Mouse (Mus musculus): ENCODE results near the gene 1700034J05Rik.

- no peak for TF ChIP-seq CTCF (IDR thresholded peaks at IDR 0.05; ENCODE audit: low read depth, low read length)
- no peak for TF ChIP-seq POLR2A (IDR thresholded peaks at IDR 0.05; ENCODE audit: insufficient read depth, low read length)
- TF ChIP-seq EP300 (IDR thresholded peaks at IDR 0.05; ENCODE audit: insufficient read depth, low read depth, low read length) = no peak
These were observed at the start of gene 1700034J05Rik for GRCm38 (mm10) chr6:146954258-146954657.
